Mouse (Mus musculus) liver, adult 2 months (tissue): Measurements from ENCODE around the gene Serpinb9b.

Source experiments
- CTCF ChIP-seq: fragments of 200-500 bp; IDR thresholded peaks from 2 replicates; pipeline ENCODE4 v1.5.1; 2011; ENCODE audit warnings: low read depth, low read length, control low read depth
- POLR2A ChIP-seq: fragments of 200-500 bp; IDR thresholded peaks from 2 replicates; pipeline ENCODE4 v1.6.1; 2011; ENCODE audit warnings: low read length, control low read depth; ENCODE audit not compliant: insufficient read depth; ENCODE audit errors: extremely low read depth

GRCm38 (mm10) chr13:33090546-33090945 lies 63.3 kb downstream of the Serpinb9b start:
- TF ChIP-seq CTCF (no peak), POLR2A (no peak)
